Mouse (Mus musculus) heart, embryonic 14.5 days (tissue): ENCODE measurements around the gene Dars2. TPM values are rescaled to one million over a fixed set of nuclear protein-coding genes. Genes with fewer than 3 reads are reported as not detected.

ENCODE experiments used
- ATAC-seq: fragments of 200-750 bp; cut with Nextera tagmentation; 2 replicates; pipeline ENCODE4 v1.8.0; 2017; ENCODE audit warnings: low read depth, moderate TSS enrichment; ENCODE audit not compliant: insufficient number of reproducible peaks, insufficient read depth, low FRiP score
- H3K27ac ChIP-seq, 2 experiments: fragments of 200-500 bp in 1 of 2; fragments of 300-500 bp in 1 of 2; sonication (generic) in 1 of 2; replicated peaks in 1 of 2; 2 replicates each; pipeline ENCODE4 v1.5.1; 2012 to 2014; ENCODE audit warnings: low read depth in 2 of 2, low read length in 2 of 2, control low read depth in 1 of 2, mild to moderate bottlenecking in 1 of 2, mixed read lengths in 1 of 2; ENCODE audit not compliant: control insufficient read depth in 1 of 2, insufficient read depth in 1 of 2
- H3K27me3 ChIP-seq: fragments of 300-500 bp; sonication (generic); 2 replicates; pipeline ENCODE4 v1.6.1; 2014; ENCODE audit warnings: mild to moderate bottlenecking, low read length, control low read depth; ENCODE audit not compliant: control insufficient read depth, insufficient read depth
- H3K36me3 ChIP-seq: fragments of 300-500 bp; sonication (generic); 2 replicates; pipeline ENCODE4 v1.6.1; 2014; ENCODE audit warnings: mild to moderate bottlenecking, control low read depth, low read length, mixed read lengths; ENCODE audit not compliant: control insufficient read depth, insufficient read depth
- H3K4me1 ChIP-seq, 2 experiments: fragments of 200-500 bp in 1 of 2; fragments of 300-500 bp in 1 of 2; sonication (generic) in 1 of 2; 2 replicates each; pipeline ENCODE4 v1.6.1; 2012 to 2014; ENCODE audit warnings: low read length in 2 of 2, control low read depth in 1 of 2, mixed read lengths in 1 of 2; ENCODE audit not compliant: control insufficient read depth in 2 of 2, insufficient read depth in 2 of 2
- H3K4me2 ChIP-seq: fragments of 300-500 bp; sonication (generic); 2 replicates; pipeline ENCODE4 v1.6.1; 2014; ENCODE audit warnings: mild to moderate bottlenecking, low read length
- H3K4me3 ChIP-seq, 2 experiments: fragments of 200-500 bp in 1 of 2; fragments of 300-500 bp in 1 of 2; sonication (generic) in 1 of 2; 2 replicates each; pipeline ENCODE4 v1.5.1; 2012 to 2014; ENCODE audit warnings: low read length in 2 of 2, mild to moderate bottlenecking in 2 of 2, control low read depth in 1 of 2, low read depth in 1 of 2, moderate library complexity in 1 of 2; ENCODE audit not compliant: control insufficient read depth in 1 of 2, insufficient read depth in 1 of 2
- H3K9ac ChIP-seq: fragments of 300-500 bp; sonication (generic); 2 replicates; pipeline ENCODE4 v1.6.1; 2014; ENCODE audit warnings: mild to moderate bottlenecking, low read length
- H3K9me3 ChIP-seq: fragments of 300-500 bp; sonication (generic); 2 replicates; pipeline ENCODE4 v1.6.1; 2016; ENCODE audit warnings: low read length, control low read depth; ENCODE audit not compliant: control insufficient read depth
- WGBS: fragments of 180-500 bp; shearing (Covaris S2); extraction: QIAGEN DNeasy Blood & Tissue Kit; methylation state at CpG from one replicate; pipeline ENCODE4 v1.1.7; 2014; 5-methylcytosine and 5-hydroxymethylcytosine counted together
- polyA plus RNA-seq: library from polyadenylated mRNA; unstranded; fragments of >200 nt; fragmentation: Nextera tagmentation; extraction: Ambion mirVana; gene quantifications from 2 replicates; pipeline ENCODE4 v1.2.1, GENCODE M21; 2014

Dars2 gene
- polyA plus RNA-seq, 1 experiment from 2014 or later: 34.0 TPM

DNA sequence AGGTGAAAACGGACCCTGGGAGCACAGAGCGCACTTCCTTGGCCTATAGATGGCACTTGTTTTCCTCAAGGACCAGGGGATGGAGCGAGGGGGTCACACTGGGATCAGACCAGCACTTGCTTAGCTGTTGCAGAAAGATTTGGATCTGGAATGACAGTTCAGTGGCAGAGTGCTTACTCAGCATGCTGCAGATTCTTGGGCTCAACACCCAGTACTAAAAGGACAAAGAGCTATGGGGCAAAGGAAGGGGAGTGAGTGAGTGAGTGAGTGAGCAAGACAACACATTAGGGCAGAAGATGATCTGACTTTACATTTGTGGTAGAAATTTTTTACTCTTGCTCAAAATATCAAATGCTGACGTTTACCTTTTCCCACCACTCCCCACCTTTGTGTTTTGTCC, 65.5 kb downstream of the Dars2 start:
- Histone ChIP-seq H3K9ac (no peak overlapping the region), H3K9me3 (no peaks in the 10 kb centered on the region), H3K4me1 (no peaks in the 10 kb centered on the region), H3K4me3 (no peak overlapping the region), H3K27ac (no peak overlapping the region), H3K27me3 (no peaks in the 10 kb centered on the region), H3K4me2 (no peak overlapping the region), H3K36me3 (peaks cover 36% of the 10 kb centered on the region)
- no peak for ATAC-seq
- WGBS: 71% methylated on average over 4 of the region's 4 CpGs

DNA sequence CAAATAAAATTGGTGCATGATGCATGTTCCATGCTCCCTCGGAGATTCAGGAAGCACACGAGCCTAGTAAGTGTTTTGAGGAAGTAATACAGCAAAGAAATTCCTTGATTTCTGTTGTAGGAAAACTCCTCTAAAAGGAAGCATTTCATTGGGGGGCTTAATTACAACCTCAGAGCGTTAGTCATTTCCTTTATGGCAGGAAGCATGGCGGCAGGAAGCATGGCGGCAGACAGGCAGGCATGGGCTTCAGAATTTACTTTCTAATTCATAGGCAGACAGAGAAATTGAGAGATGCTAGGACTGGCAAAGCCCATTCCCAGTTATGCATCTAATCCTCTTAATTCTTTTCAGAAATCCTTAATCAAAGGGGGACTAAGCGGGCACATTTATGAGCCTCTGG, 76.6 kb downstream of the Dars2 start:
- Histone ChIP-seq H3K9me3 (no peaks in the 10 kb centered on the region), H3K4me3 (no peak overlapping the region), H3K4me1 (peaks cover 4 to 6% of the 10 kb centered on the region in 2 experiments; a peak in 3 of 4 replicates), H3K4me2 (no peak overlapping the region), H3K36me3 (no peaks in the 10 kb centered on the region), H3K9ac (no peak overlapping the region), H3K27me3 (no peaks in the 10 kb centered on the region), H3K27ac (no peak overlapping the region)
- WGBS: 85% methylated on average over 6 of the region's 6 CpGs
- no peak for ATAC-seq

Other genes with a start within 250 kb of the Dars2 start
- 9.7 and 10.3 TPM in 2 replicates for gene Rc3h1, start 164.2 kb downstream of the Dars2 start, polyA plus RNA-seq
- gene Serpinc1, start 92.1 kb downstream of the Dars2 start, polyA plus RNA-seq: 1.4 and 1.8 TPM in 2 replicates
- 9.4 and 9.7 TPM in 2 replicates for gene Zbtb37, start 35.8 kb downstream of the Dars2 start, polyA plus RNA-seq
- 16.6 and 19.0 TPM in 2 replicates for gene Cenpl, start 55 bp upstream of the Dars2 start, polyA plus RNA-seq
- 13.0 and 13.9 TPM in 2 replicates for gene Klhl20, start 60.9 kb upstream of the Dars2 start, polyA plus RNA-seq
- gene Ankrd45, start 72.0 kb upstream of the Dars2 start, polyA plus RNA-seq: 4.0 and 4.9 TPM in 2 replicates
- 0.22 and 0.28 TPM in 2 replicates for gene Tex50, start 88.7 kb upstream of the Dars2 start, polyA plus RNA-seq
- gene Prdx6, start 180.6 kb upstream of the Dars2 start, polyA plus RNA-seq: 383 and 410 TPM in 2 replicates